Mouse (Mus musculus): ENCODE data around the gene Fam161a.

Gene Fam161a

GRCm38 (mm10) chr11:22990393-22991126 lies 16.8 kb upstream of the Fam161a start, which contains the start of gene Cct4:
Gene Cct4 (plus strand): TSS chr11:22990519.
- peak; percentile 90 for DNase-seq (ENCODE audit: low read depth, low spot score)

DNA sequence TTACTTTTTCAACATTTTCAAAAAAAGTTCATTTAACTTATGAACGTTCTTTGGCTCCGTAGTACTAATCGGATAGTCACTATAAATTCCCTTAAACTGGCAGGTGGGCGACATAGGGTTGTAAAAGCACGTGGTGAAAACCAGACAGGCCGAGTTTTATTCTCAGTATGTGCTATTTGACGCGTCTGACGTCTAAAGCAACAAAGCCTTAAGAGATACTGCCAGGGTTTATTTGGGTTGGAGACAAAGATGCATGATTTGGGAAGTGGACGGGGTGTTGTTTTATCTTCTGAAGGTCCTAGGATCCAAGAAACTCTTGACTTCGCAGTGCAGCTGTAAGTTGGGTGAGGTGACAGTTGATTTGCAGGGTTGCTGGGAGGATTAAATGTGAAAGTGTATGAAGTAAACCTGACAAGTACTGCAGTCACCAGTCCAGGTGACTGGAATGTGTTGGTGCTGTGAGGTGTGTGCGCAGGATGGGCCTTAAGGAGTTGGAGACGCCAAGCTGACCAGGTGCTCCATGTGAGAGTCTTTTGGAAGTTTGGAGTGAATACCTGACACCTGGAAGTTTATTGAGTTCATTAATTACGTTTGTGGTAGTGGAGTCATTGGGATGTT lies 16.0 kb upstream of the Fam161a start:
- peak; percentile 32 for DNase-seq (ENCODE audit: low read depth, low spot score)

DNA sequence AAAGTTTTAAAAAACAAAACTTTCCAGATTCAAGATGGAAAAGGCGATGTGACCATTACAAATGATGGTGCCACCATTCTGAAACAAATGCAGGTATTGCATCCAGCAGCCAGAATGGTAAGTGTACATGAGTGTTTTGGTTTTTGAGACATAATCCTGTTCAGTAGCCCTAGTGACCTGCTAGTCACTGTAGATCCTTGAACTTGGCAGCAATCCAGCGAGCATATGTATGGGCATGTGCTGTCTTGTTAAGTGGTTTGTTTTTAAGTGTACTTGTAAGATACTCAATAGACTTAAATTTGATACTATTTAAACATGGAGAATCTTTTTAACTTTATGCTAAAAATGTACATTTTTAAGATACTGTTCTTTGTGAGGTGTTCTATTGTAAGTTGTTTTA lies 13.1 kb upstream of the Fam161a start:
- DNase-seq (ENCODE audit: low read depth, low spot score): no peak

DNA sequence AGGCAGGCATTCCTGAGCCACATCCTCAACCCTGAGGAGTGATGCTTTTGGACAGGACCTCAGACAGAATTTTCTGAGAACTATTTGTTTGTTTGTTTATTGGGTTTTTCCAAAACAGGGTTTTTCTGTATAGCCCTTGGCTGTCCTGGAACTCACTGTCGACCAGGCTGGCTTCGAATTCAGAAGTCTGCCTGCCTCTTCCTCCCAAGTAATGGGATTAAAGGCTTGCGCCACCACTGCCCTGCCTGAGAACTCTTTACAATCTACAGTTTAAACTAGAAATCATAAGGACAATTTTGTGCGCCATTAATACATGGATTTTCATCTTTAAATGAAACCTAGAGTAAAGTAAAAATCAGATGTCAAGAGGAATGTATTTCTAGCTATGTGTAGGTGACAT lies 11.9 kb upstream of the Fam161a start:
- DNase-seq (ENCODE audit: low read depth, low spot score): no peak

DNA sequence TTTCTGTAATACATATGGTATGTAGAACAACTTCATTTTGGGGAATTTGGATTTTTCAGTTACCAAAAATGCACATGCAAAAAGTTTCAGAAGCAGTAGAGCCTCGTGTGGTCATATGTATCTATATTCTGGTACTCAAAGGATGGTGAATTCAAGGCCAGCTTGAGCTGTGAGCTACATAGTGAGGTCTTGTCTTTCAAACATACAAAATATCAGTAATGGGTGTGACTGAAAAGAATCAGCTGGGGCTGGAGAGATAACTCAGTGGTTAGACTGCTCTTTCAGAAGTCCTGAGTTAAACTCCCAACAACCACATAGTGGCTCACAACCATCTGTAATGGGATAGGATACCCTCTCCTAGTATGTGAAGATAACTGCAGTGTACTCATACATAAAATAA lies 9.0 kb upstream of the Fam161a start:
- no peak for DNase-seq (ENCODE audit: low read depth, low spot score)

DNA sequence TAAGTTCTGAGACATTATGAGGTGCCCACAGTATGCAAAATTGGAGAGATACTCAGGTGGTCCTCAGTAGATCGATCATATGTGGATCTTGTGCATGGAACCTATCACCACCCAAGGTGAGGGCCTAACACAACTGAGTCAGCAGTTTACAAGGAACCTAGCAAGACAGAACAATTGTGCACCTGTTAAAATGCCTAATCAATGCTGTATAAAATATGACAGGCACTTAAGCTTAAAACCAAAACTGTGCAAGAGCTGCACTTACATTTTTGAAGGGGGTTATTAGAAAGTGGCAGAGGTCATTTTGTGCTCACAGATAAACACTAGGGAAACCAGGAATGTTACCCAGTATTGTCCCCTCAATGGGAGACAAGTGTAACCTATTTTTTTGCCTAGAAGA lies 2.1 kb upstream of the Fam161a start:
- DNase-seq (ENCODE audit: low read depth, low spot score): no peak

DNA sequence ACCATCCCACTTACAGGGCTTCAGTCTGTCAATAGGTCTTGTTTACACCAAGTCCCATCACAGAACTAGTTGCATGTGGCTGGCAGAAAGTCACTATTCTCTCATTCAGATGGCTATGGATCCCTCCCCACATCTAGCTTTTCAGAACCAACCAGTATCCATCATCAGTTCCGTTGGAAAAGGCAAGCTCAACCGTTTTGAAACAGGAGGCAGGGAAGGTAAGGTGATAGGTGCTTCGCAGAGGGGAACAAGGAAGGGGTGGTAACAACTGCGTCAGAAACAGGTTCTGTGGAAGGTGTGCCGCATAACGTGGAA lies 208 bp upstream of the Fam161a start:
- no peak for DNase-seq (ENCODE audit: low read depth, low spot score)

GRCm38 (mm10) chr11:23008181-23008823 lies 971 bp downstream of the Fam161a start:
- DNase-seq (ENCODE audit: low read depth, low spot score): peak; percentile 90

DNA sequence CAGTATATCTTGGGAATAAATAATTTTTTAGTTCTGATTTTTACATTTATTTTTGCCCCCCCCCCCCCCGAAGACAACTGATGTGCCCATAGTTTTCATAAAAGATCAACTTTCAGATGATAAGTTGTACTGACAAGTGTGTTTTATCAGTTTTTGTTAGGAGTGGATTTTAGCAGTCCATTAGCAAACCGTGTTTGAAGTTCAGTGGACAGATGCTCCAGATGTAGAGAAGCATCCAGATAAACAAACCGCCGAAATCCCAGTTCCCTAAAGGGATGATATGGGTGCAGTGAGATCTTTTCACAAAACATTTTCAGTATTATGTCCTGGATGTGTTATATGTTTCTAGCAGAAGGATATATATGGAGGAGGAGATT lies 1.5 kb downstream of the Fam161a start:
- no peak for DNase-seq (ENCODE audit: low read depth, low spot score)

DNA sequence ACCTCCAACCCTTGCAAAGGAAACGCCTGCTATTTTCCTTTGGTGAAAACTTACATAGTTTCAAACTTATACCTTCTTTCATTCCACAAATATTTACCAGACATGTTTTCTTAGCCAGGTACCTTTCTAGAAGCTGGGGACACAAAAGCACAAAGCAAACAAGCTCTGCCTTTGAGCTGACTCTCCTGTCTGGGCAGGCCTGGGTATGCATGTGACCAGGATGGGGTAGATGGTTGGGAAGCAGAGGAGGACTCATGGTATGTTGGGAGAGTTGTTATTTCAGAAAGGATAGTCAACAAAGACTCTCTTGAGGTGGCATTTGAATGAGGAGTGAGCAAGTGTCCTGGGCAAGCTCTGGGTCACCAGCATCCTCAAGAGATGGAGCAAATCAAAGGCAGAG lies 5.8 kb downstream of the Fam161a start:
- DNase-seq (ENCODE audit: low read depth, low spot score): no peak

GRCm38 (mm10) chr11:23013580-23014294 lies 6.4 kb downstream of the Fam161a start:
- DNase-seq (ENCODE audit: low read depth, low spot score): peak; percentile 77

GRCm38 (mm10) chr11:23014996-23015395 lies 7.7 kb downstream of the Fam161a start:
- DNase-seq (ENCODE audit: low read depth, low spot score): no peak

GRCm38 (mm10) chr11:23017943-23018342 lies 10.6 kb downstream of the Fam161a start:
- no peak for DNase-seq (ENCODE audit: low read depth, low spot score)

DNA sequence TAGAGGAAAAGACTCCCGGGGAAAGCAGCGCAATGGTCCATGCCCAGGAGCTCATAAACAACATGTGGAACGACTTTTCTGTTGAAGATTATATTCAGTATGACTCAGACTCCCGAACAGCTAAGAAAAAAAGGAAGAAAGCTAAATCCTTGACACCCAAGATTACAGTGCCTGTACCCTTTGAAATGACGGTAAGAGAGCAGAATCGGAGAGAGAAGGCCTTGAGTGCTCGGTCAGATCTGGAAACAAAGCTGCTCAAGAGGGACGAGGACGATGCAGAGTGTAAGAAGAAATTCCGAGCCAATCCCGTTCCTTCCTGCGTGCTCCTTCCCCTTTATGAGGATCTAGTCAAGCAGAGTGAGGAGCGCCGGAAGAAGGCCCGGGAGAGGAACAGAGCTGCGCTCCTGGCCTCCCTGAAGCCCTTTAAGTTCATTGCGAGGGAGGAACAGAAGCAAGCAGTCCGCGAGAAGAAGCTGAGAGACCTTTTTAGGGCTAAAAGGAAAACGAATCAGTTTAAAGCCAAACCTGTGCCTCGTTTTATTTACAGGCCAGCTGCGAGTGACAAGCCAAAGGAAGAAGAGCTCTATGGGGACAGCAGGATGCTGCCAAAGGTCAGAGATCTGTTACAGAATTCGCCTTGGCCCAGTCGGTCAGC lies 12.9 kb downstream of the Fam161a start:
- DNase-seq (ENCODE audit: low read depth, low spot score): no peak

DNA sequence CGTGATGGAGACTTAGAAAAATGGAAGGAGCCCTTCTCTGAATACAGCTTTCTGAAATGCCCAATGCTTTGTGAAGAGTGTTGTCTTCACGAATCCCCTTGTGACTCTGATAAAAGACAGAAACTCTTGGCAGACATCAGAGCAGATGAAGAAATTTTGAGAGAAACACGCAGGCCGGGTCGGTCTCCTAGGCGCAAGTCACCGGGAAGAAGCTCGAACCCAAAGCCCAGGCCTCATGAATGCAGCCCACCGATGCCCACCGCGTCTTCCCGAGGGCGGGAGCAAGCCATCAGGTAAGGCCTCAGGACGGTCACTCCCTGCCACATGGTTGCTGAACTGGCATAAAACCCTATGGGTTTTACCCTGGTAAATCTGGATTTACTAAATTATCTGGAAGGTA lies 13.5 kb downstream of the Fam161a start:
- DNase-seq (ENCODE audit: low read depth, low spot score): no peak

- DNase-seq (ENCODE audit: low read depth, low spot score): no peak
Observed at GRCm38 (mm10) chr11:23023155-23023554, 15.8 kb downstream of the Fam161a start.

- DNase-seq (ENCODE audit: low read depth, low spot score): no peak
Observed at GRCm38 (mm10) chr11:23024169-23024568, 16.8 kb downstream of the Fam161a start.

GRCm38 (mm10) chr11:23028957-23029356 lies 21.6 kb downstream of the Fam161a start:
- DNase-seq (ENCODE audit: low read depth, low spot score): no peak

- DNase-seq (ENCODE audit: low read depth, low spot score): no peak
Observed at GRCm38 (mm10) chr11:23029399-23029798, 22.1 kb downstream of the Fam161a start.

DNA sequence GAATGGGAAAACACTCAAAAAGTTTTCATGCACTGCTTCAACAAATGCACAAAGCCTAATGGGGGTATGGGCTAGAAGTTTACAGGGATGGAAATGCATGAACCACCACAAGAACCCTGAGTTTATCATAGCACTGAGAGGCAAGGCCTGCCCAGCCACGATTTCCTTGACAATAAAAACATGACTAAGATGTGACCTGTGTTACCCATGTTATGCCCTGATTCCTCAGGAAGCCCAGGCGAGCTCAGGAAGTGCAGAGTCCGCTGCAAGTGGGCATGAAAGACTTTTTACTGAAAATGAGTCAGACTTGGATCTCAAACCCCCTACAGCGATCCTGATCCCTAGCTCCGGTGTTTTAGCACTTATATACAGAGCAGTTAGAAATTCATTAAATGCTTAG lies 39.9 kb downstream of the Fam161a start:
- no peak for DNase-seq (ENCODE audit: low read depth, low spot score)

DNA sequence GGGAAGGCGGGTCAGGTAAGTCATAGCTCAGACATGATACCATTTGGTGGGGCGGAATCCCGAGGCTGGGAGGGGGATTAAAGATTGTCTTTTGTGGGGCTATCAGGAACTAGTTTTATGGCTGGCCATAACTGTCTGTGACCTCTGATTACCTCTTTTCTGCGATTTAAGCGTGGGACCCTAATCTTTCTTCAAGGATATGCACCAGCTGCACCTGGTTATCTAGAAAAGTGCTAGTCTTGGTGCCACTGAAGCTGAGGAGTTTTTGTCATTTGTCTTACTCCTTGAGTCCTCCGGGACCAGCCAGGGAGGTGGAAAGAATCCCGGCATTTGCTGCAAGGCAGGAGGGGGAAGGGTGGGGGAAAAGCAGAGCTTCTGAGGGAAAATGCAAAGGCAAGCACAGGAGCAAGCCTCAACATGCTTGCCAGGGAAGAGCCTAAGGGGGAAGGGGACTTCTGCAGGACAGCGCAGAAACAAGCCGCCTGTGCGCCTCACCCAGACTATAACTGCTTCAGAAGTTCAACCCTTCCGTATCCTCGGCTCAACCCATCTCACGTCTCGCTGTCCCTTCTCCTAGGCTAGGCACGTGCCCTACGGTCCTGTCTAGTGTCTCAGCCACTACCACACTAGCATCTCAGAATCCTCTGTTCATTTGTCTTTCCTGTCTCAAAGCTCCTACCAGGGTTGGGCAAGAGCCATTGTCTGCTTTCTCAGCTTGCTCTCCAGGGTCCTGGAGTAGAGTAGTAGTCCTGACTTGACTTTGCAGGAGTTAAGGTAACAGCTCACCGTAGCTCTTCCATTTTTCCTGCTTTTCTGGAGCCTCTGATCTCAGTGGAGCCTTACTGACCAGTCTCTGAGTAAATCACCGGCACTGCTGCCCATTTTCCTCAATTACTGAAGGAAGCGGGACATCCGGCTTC lies 40.6 kb downstream of the Fam161a start:
- DNase-seq (ENCODE audit: low read depth, low spot score): peak; percentile 67
